Mouse (Mus musculus): ENCODE data around the gene Ttll5. TPM values are rescaled to one million over a fixed set of nuclear protein-coding genes. Genes with fewer than 3 reads are reported as not detected.

Gene Ttll5
- total and polyA plus RNA-seq, 3 experiments: 7.4 to 18.5 TPM; not detected in 1

GRCm38 (mm10) chr12:85905666-85906065 lies 81.2 kb downstream of the Ttll5 start:
- Histone ChIP-seq H3K4me1 (ENCODE audit: control insufficient read depth in 1 of 2, insufficient read depth in 2 of 2, low read length in 2 of 2) (peaks cover 2 to 11% of the 10 kb centered on the region in 2 experiments; a peak in 3 of 4 replicates), H3K27me3 (ENCODE audit: control insufficient read depth in 1 of 2, insufficient read depth in 2 of 2, low read length in 2 of 2) (no peaks in the 10 kb centered on the region), H3K9me3 (replicated peaks; ENCODE audit: insufficient read depth, low read length) (no peaks in the 10 kb centered on the region), H3K79me2 (ENCODE audit: control insufficient read depth, insufficient read depth, low read length, poor library complexity) (no peaks in the 10 kb centered on the region), H3K27ac (ENCODE audit: control insufficient read depth, low read depth, low read length) (no peak overlapping the region), H3K36me3 (ENCODE audit: control insufficient read depth in 1 of 2, insufficient read depth in 2 of 2, low read length in 2 of 2) (peaks cover 0 to 18% of the 10 kb centered on the region in 2 experiments; a peak in 2 of 4 replicates), H3K9ac (ENCODE audit: control insufficient read depth, low read depth, low read length, poor library complexity, severe bottlenecking) (no peak overlapping the region), H3K4me3 (ENCODE audit: control insufficient read depth in 1 of 2, insufficient read depth in 1 of 2, low read depth in 2 of 2, low read length in 2 of 2) (no peak overlapping the region)
- TF ChIP-seq MYB (IDR thresholded peaks at IDR 0.05; ENCODE audit: low read depth, low read length): no peak
- no peak for TF ChIP-seq MAZ (IDR thresholded peaks at IDR 0.05; ENCODE audit: low read depth, low read length)
- no peak for TF ChIP-seq NRF1 (IDR thresholded peaks at IDR 0.05; ENCODE audit: insufficient read depth, low read depth, low read length, poor library complexity, severe bottlenecking)
- TF ChIP-seq CTCF (IDR thresholded peaks at IDR 0.05 in 2 of 3, conservative IDR thresholded peaks at IDR 0.05 in 1 of 3; ENCODE audit: control insufficient read depth in 1 of 3, insufficient read depth in 1 of 3, low read depth in 2 of 3, low read length in 3 of 3, poor library complexity in 1 of 3, severe bottlenecking in 1 of 3): no peak
- TF ChIP-seq GATA1 (IDR thresholded peaks at IDR 0.05; ENCODE audit: low read depth, low read length): no peak
- TF ChIP-seq CHD1 (IDR thresholded peaks at IDR 0.05; ENCODE audit: low read depth, low read length): no peak
- no peak for TF ChIP-seq NELFE (IDR thresholded peaks at IDR 0.05; ENCODE audit: low read depth, low read length)
- no peak for TF ChIP-seq SIN3A (IDR thresholded peaks at IDR 0.05; ENCODE audit: low read length)
- TF ChIP-seq USF1 (IDR thresholded peaks at IDR 0.05; ENCODE audit: low read depth, low read length): no peak
- TF ChIP-seq ELF1 (IDR thresholded peaks at IDR 0.05; ENCODE audit: low read depth, low read length): no peak
- no peak for TF ChIP-seq POLR2AphosphoS5 (IDR thresholded peaks at IDR 0.05; ENCODE audit: borderline replicate concordance, low read depth, low read length)
- no peak for TF ChIP-seq POLR2AphosphoS2 (IDR thresholded peaks at IDR 0.05; ENCODE audit: low read length)
- no peak for TF ChIP-seq EP300 (IDR thresholded peaks at IDR 0.05; ENCODE audit: low read depth in 1 of 2, low read length in 2 of 2)
- TF ChIP-seq BHLHE40 (IDR thresholded peaks at IDR 0.05; ENCODE audit: borderline replicate concordance, low read depth, low read length): no peak
- no peak for TF ChIP-seq SMC3 (IDR thresholded peaks at IDR 0.05; ENCODE audit: low read depth, low read length)
- TF ChIP-seq HCFC1 (IDR thresholded peaks at IDR 0.05; ENCODE audit: low read depth, low read length): no peak
- no peak for TF ChIP-seq MYC (IDR thresholded peaks at IDR 0.05; ENCODE audit: low read depth, low read length)
- peak; percentile 6 for DNase-seq (ENCODE audit: low read depth, low spot score)

GRCm38 (mm10) chr12:85907896-85908295 lies 83.4 kb downstream of the Ttll5 start:
- no peak overlapping the region for H3K4me3 ChIP-seq (ENCODE audit: control insufficient read depth in 1 of 2, insufficient read depth in 1 of 2, low read depth in 2 of 2, low read length in 2 of 2)
- TF ChIP-seq RAD21 (IDR thresholded peaks at IDR 0.05; ENCODE audit: low read depth, low read length) (no peak), ZNF384 (IDR thresholded peaks at IDR 0.05; ENCODE audit: low read depth, low read length) (no peak), MAFK (IDR thresholded peaks at IDR 0.05; ENCODE audit: borderline replicate concordance, low read depth, low read length) (no peak), JUND (IDR thresholded peaks at IDR 0.05; ENCODE audit: low read depth, low read length) (no peak), POLR2AphosphoS2 (IDR thresholded peaks at IDR 0.05; ENCODE audit: low read length) (no peak), ZMIZ1 (IDR thresholded peaks at IDR 0.05; ENCODE audit: low read depth, low read length) (no peak), TAL1 (IDR thresholded peaks at IDR 0.05; ENCODE audit: low read length) (no peak), CHD2 (IDR thresholded peaks at IDR 0.05; ENCODE audit: low read length) (no peak), GABPA (IDR thresholded peaks at IDR 0.05; ENCODE audit: low read depth, low read length) (no peak), HCFC1 (IDR thresholded peaks at IDR 0.05; ENCODE audit: low read depth, low read length) (no peak)

More at GRCm38 (mm10) chr12:85907896-85908295, 83.4 kb downstream of the Ttll5 start:
- Histone ChIP-seq H3K27me3 (ENCODE audit: control insufficient read depth in 1 of 2, insufficient read depth in 2 of 2, low read length in 2 of 2) (no peaks in the 10 kb centered on the region), H3K36me3 (ENCODE audit: control insufficient read depth in 1 of 2, insufficient read depth in 2 of 2, low read length in 2 of 2) (peaks cover 0 to 16% of the 10 kb centered on the region in 2 experiments), H3K27ac (ENCODE audit: control insufficient read depth, low read depth, low read length) (no peak overlapping the region), H3K9me3 (replicated peaks; ENCODE audit: insufficient read depth, low read length) (no peaks in the 10 kb centered on the region), H3K4me1 (ENCODE audit: control insufficient read depth in 1 of 2, insufficient read depth in 2 of 2, low read length in 2 of 2) (peaks cover 2 to 11% of the 10 kb centered on the region in 2 experiments; a peak in 3 of 4 replicates), H3K79me2 (ENCODE audit: control insufficient read depth, insufficient read depth, low read length, poor library complexity) (no peaks in the 10 kb centered on the region), H3K9ac (ENCODE audit: control insufficient read depth, low read depth, low read length, poor library complexity, severe bottlenecking) (no peak overlapping the region)
- no peak for DNase-seq (ENCODE audit: low read depth, low spot score)
